Mouse (Mus musculus) G1E (cell line): Measurements from ENCODE around the gene Cst9.

Source experiments
- CTCF ChIP-seq: IDR thresholded peaks from 2 replicates; pipeline ENCODE4 v1.5.1; 2012; ENCODE audit warnings: low read depth, low read length, inconsistent platforms, mixed read lengths
- GATA1 ChIP-seq: IDR thresholded peaks from 2 replicates; pipeline ENCODE4 v1.6.1; 2012; ENCODE audit warnings: borderline replicate concordance, low read length, inconsistent platforms, mixed read lengths
- POLR2AphosphoS5 ChIP-seq: IDR thresholded peaks from 2 replicates; pipeline ENCODE4 v1.6.1; 2012; ENCODE audit warnings: low read depth, low read length, inconsistent platforms; ENCODE audit not compliant: insufficient replicate concordance
- TAL1 ChIP-seq: conservative IDR thresholded peaks from 2 replicates; pipeline ENCODE4 v1.6.1; 2012; ENCODE audit warnings: low read depth, low read length, inconsistent platforms, mixed read lengths

- no peak for TF ChIP-seq TAL1
- TF ChIP-seq CTCF: no peak
- no peak for TF ChIP-seq GATA1
- no peak for TF ChIP-seq POLR2AphosphoS5
Observed at GRCm38 (mm10) chr2:148819909-148820308, 15.0 kb upstream of the Cst9 start, which contains the start of gene Cst13.
